Mouse (Mus musculus): ENCODE measurements around the gene Jakmip3. TPM values are rescaled to one million over a fixed set of nuclear protein-coding genes. Genes with fewer than 3 reads are reported as not detected.

Gene Jakmip3
- polyA plus RNA-seq (2017; shearing (Covaris generic)): under 1 TPM; 0.07 to 0.11 TPM

GRCm38 (mm10) chr7:138940612-138941461 lies at the start of gene Jakmip3:
Gene Jakmip3 (plus strand): TSS chr7:138940730.

GRCm38 (mm10) chr7:138909277-138910192 lies 31.0 kb upstream of the Jakmip3 start, which contains the start of gene Bnip3:
Gene Bnip3 (minus strand): TSS chr7:138909519.

GRCm38 (mm10) chr7:139085629-139086194 lies 145.2 kb downstream of the Jakmip3 start, which contains the start of gene Dpysl4:
Gene Dpysl4 (plus strand): TSS chr7:139086001.

Other genes starting within 250 kb of the Jakmip3 start
- 10 to 100 TPM; 52.1 to 56.3 TPM for gene Ppp2r2d, start 94.7 kb upstream of the Jakmip3 start, polyA plus RNA-seq (2017; shearing (Covaris generic))
- gene Mapk1ip1, start 94.5 kb upstream of the Jakmip3 start, polyA plus RNA-seq (2017; shearing (Covaris generic)): 10 to 100 TPM; 16.6 to 27.7 TPM
- 10 to 100 TPM; 14.6 to 21.8 TPM for gene Bnip3, start 31.2 kb upstream of the Jakmip3 start, polyA plus RNA-seq (2017; shearing (Covaris generic))
- under 1 TPM; 0.23 to 0.94 TPM for gene Dpysl4, start 145.3 kb downstream of the Jakmip3 start, polyA plus RNA-seq (2017; shearing (Covaris generic))

All from inflammation-experienced regulatory T-cells (primary cell).